Comparison of ENCODE assay signal across 12 mouse cellular contexts in genomic region chr11:93101106-93101505, GRCm38 (mm10). TPM values are rescaled to one million over a fixed set of nuclear protein-coding genes. Genes with fewer than 3 reads are reported as not detected.
DNase-seq lines count a peak whose midpoint lies in the region; ATAC-seq lines count a peak whose summit lies in the region.
"Had no signal": no experiment of that assay in that cellular context is flagged by ENCODE, and none has a peak within 500 bp of the region (broad histone marks: within the 10 kb centered on the region; RNA-seq: fewer than 3 reads in every experiment).

No protein-coding gene starts in this region.

- H3K4me1 ChIP-seq in forebrain, embryonic 14.5 days (ENCODE audit: control insufficient read depth, insufficient read depth, low read length): peaks cover 9% of the 10 kb centered on the region
- peaks cover 30% of the 10 kb centered on the region for H3K4me1 ChIP-seq in forebrain, embryonic 12.5 days
- peaks cover 2% of the 10 kb centered on the region; the same call in 1 of the 2 replicates for H3K4me1 ChIP-seq in hindbrain, embryonic 16.5 days (ENCODE audit: control insufficient read depth, insufficient read depth, low read depth, low read length)

- no peak overlapping the region for H3K27ac ChIP-seq in forebrain, embryonic 14.5 days (ENCODE audit: low read depth, low read length)
- H3K27ac ChIP-seq in forebrain, embryonic 12.5 days: no peak overlapping the region
- peak overlapping the region; percentile 59 for H3K27ac ChIP-seq in hindbrain, embryonic 16.5 days (ENCODE audit: low read depth, low read length)
- H3K27ac ChIP-seq: heart, embryonic 15.5 days had no signal

- H3K9ac ChIP-seq in forebrain, embryonic 14.5 days (ENCODE audit: low read length): no peak overlapping the region
- H3K9ac ChIP-seq in forebrain, embryonic 12.5 days: no peak overlapping the region
- H3K9ac ChIP-seq in hindbrain, embryonic 16.5 days (ENCODE audit: low read depth, low read length): peak overlapping the region; percentile 70; the same call in 1 of the 2 replicates
- H3K9ac ChIP-seq: heart, embryonic 15.5 days had no signal

- H3K4me3 ChIP-seq in forebrain, embryonic 14.5 days (ENCODE audit: low read depth, low read length): no peak overlapping the region
- H3K4me3 ChIP-seq in forebrain, embryonic 12.5 days (replicated peaks): no peak overlapping the region
- peak overlapping the region; percentile 57 for H3K4me3 ChIP-seq in hindbrain, embryonic 16.5 days (ENCODE audit: low read length)
- H3K4me3 ChIP-seq: heart, embryonic 15.5 days had no signal

- DNase-seq in forebrain, embryonic 14.5 days (ENCODE audit: low spot score): no peak
- DNase-seq in right cerebral cortex, adult 18-20 months: peak; percentile 53
- DNase-seq in right cerebral cortex, postnatal 14 days: no peak
- DNase-seq in right cerebral cortex, postnatal 25 days: peak; percentile 46
- no peak for DNase-seq in kidney, adult 8-10 months
- no peak for DNase-seq in urinary bladder, postnatal 14 days (ENCODE audit: low spot score)
- DNase-seq: gastrocnemius, postnatal 25 days; kidney, adult 11 months had no signal

- no peak for ATAC-seq in forebrain, embryonic 14.5 days
- no peak for ATAC-seq in forebrain, embryonic 12.5 days (ENCODE audit: low FRiP score)
- ATAC-seq in hindbrain, embryonic 16.5 days: no peak

- peaks cover 36% of the 10 kb centered on the region for H3K27me3 ChIP-seq in forebrain, embryonic 14.5 days (replicated peaks; ENCODE audit: control insufficient read depth, insufficient read depth, low read length)
- H3K27me3 ChIP-seq in forebrain, embryonic 12.5 days: peaks cover 69% of the 10 kb centered on the region
- H3K27me3 ChIP-seq in hindbrain, embryonic 16.5 days (replicated peaks; ENCODE audit: control insufficient read depth, insufficient read depth, low read length): peaks cover 4% of the 10 kb centered on the region; the same call in 1 of the 2 replicates

- no peaks in the 10 kb centered on the region for H3K36me3 ChIP-seq in forebrain, embryonic 14.5 days (ENCODE audit: control insufficient read depth, insufficient read depth, low read length)
- no peaks in the 10 kb centered on the region for H3K36me3 ChIP-seq in forebrain, embryonic 12.5 days (replicated peaks)
- no peaks in the 10 kb centered on the region for H3K36me3 ChIP-seq in hindbrain, embryonic 16.5 days (ENCODE audit: control insufficient read depth, insufficient read depth, low read length)
- H3K36me3 ChIP-seq: heart, embryonic 15.5 days had no signal

- H3K4me2 ChIP-seq in forebrain, embryonic 14.5 days (ENCODE audit: low read length): peak overlapping the region; percentile 84; the same call in 1 of the 2 replicates
- no peak overlapping the region for H3K4me2 ChIP-seq in forebrain, embryonic 12.5 days
- peak overlapping the region; percentile 78 for H3K4me2 ChIP-seq in hindbrain, embryonic 16.5 days (ENCODE audit: low read length)
- H3K4me2 ChIP-seq: heart, embryonic 15.5 days; liver, embryonic 11.5 days had no signal

- 7% methylated on average over 2 of the region's 2 CpGs for WGBS in forebrain, embryonic 14.5 days
- WGBS in forebrain, embryonic 12.5 days: 10% methylated on average over 2 of the region's 2 CpGs
- WGBS in hindbrain, embryonic 16.5 days: 12% methylated on average over 2 of the region's 2 CpGs

- no peaks in the 10 kb centered on the region for H3K9me3 ChIP-seq in forebrain, embryonic 14.5 days (replicated peaks; ENCODE audit: control insufficient read depth, low read length)
- no peaks in the 10 kb centered on the region for H3K9me3 ChIP-seq in forebrain, embryonic 12.5 days
- H3K9me3 ChIP-seq in hindbrain, embryonic 16.5 days (ENCODE audit: control insufficient read depth, low read length): no peaks in the 10 kb centered on the region
- H3K9me3 ChIP-seq: heart, embryonic 15.5 days had no signal

RNA-seq across cellular contexts. Expression of gene Car10, which starts 3.3 kb away (rescaled TPM):
- 6.3 and 9.1 TPM in 2 replicates for polyA plus RNA-seq in forebrain, embryonic 14.5 days (2014; fragmentation: Nextera tagmentation; extraction: Ambion mirVana)
- 2.1 and 2.4 TPM in 2 replicates for polyA plus RNA-seq in forebrain, embryonic 12.5 days (2016; fragmentation: Nextera tagmentation; extraction: Ambion mirVana)
- polyA plus RNA-seq in hindbrain, embryonic 16.5 days (2015; fragmentation: Nextera tagmentation; extraction: Ambion mirVana): 59.7 and 60.5 TPM in 2 replicates

Comparison
In these comparisons a context has a peak if more than half of its experiments do, and no peak if none do; other contexts are left out.
1. DNase-seq: peak in right cerebral cortex, adult 18-20 months (single experiment) and right cerebral cortex, postnatal 25 days (single experiment); none in forebrain, embryonic 14.5 days (single experiment), right cerebral cortex, postnatal 14 days (single experiment), kidney, adult 8-10 months (0 of 2) and urinary bladder, postnatal 14 days (single experiment).